Mouse (Mus musculus): ENCODE data around the gene Rdh5.

DNA sequence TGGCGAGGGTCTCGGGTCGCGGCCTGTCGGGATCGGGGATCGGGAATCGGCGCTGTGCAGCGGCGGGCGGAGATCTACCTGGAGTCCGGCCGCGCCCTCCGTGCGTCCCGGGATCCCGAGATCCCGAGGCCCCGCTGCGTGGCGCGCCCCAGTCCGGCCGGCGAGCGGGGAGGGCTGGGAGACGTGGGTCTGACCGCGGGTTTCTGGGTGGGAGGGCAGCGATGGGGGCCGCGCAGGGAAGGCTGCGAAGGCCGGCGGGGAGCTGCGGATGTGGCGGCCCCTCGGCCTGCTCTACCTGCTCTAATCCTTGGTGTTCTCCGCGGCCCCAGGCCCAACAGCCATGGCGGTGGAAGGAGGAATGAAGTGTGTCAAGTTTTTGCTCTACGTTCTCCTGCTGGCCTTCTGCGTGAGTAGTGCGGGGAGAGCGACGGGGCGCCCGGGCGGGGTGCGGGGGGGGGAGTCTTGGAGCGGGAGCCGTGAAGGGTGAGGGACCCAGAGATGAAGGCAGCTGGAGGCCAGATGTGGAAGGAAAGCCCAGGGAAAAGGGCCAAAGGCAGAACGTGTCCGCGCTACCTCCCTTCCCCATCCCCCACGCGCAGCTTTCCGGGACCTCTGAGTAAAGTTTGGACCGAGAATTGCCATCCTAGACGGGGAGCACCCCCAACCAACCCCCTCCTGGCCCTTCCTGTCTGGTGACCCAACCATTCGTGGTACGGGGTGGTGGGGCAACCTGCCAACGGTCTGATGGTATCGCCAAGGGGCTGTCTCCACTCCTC is 12.4 kb downstream of the Rdh5 start:
- TF ChIP-seq CTCF (IDR thresholded peaks at IDR 0.05; ENCODE audit: borderline replicate concordance, insufficient read depth, low read depth, low read length): no peak
- TF ChIP-seq POLR2A (IDR thresholded peaks at IDR 0.05; ENCODE audit: borderline replicate concordance, insufficient read depth, low read length): no peak
